Mouse (Mus musculus): Measurements from ENCODE around the gene Dpp10. TPM values are rescaled to one million over a fixed set of nuclear protein-coding genes. Genes with fewer than 3 reads are reported as not detected.

Gene Dpp10
- polyA plus RNA-seq, 1 experiment from 2014 or later, result 0.20 TPM

- Histone ChIP-seq H3K4me1 (replicated peaks; ENCODE audit: control insufficient read depth, insufficient read depth, low read length) (no peaks in the 10 kb centered on the region), H3K9me3 (ENCODE audit: control insufficient read depth, low read length) (no peaks in the 10 kb centered on the region), H3K9ac (ENCODE audit: low read length) (no peak overlapping the region), H3K4me3 (ENCODE audit: low read depth, low read length) (no peak overlapping the region), H3K27ac (ENCODE audit: low read depth, low read length) (no peak overlapping the region), H3K4me2 (ENCODE audit: low read depth, low read length, severe bottlenecking) (no peak overlapping the region), H3K27me3 (ENCODE audit: control insufficient read depth, insufficient read depth, low read length) (no peaks in the 10 kb centered on the region), H3K36me3 (ENCODE audit: control insufficient read depth, insufficient read depth, low read length) (no peaks in the 10 kb centered on the region)
- WGBS, result 89% methylated on average over 1 of the region's 1 CpGs
- ATAC-seq (replicated peaks; ENCODE audit: low FRiP score) (no peak), DNase-seq (ENCODE audit: low spot score) (no peak)
Measured at GRCm38 (mm10) chr1:123637897-123638296, 407.5 kb downstream of the Dpp10 start.

DNA sequence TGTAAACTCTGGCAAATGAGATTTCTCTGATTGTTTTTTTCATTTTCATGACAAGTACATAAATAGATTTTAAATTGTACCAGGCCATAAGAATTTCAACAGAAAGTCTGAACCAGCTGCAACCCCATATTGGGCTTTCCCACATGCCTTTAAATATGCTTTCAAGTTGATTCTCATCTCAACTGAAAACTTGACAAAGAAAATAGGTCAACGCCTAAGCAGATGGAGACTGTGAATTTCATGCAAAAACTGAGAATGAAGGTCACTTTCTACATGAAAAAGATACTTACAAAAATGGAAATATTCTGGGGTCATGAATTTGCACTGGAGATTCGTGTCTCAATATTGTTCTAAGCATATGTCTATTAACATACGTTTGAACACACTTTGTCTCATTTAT lies 417.1 kb downstream of the Dpp10 start:
- Histone ChIP-seq H3K27me3 (ENCODE audit: control insufficient read depth, insufficient read depth, low read length) (no peaks in the 10 kb centered on the region), H3K9ac (ENCODE audit: low read length) (no peak overlapping the region), H3K4me1 (replicated peaks; ENCODE audit: control insufficient read depth, insufficient read depth, low read length) (no peaks in the 10 kb centered on the region), H3K4me2 (ENCODE audit: low read depth, low read length, severe bottlenecking) (no peak overlapping the region), H3K4me3 (ENCODE audit: low read depth, low read length) (no peak overlapping the region), H3K36me3 (ENCODE audit: control insufficient read depth, insufficient read depth, low read length) (no peaks in the 10 kb centered on the region), H3K27ac (ENCODE audit: low read depth, low read length) (no peak overlapping the region), H3K9me3 (ENCODE audit: control insufficient read depth, low read length) (no peaks in the 10 kb centered on the region)
- WGBS, result 91% methylated on average over 3 of the region's 3 CpGs
- no peak for ATAC-seq (replicated peaks; ENCODE audit: low FRiP score)
- DNase-seq (ENCODE audit: low spot score), result no peak

DNA sequence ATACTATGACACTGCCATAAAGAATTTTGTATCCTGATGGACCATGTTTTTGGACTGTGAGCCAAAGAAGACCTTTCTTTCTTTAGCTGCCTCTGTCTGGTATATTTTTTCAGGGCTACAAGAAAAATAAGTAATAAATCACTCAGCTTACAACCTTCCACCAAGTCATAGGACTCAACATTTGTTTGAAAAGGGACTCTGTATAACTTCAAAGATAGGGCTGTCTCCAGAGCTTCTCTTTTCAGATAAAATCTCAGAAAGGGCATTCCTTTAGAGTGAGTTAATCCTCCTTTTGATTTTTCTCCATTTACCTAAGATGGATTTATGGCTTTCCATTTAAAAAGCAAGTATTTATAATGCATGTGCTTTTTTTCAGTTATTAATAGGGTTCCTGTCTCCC lies 460.5 kb downstream of the Dpp10 start:
- ATAC-seq (replicated peaks; ENCODE audit: low FRiP score) (no peak), DNase-seq (ENCODE audit: low spot score) (no peak)
- no peak overlapping the region for H3K27ac ChIP-seq (ENCODE audit: low read depth, low read length)
- no peaks in the 10 kb centered on the region for H3K4me1 ChIP-seq (replicated peaks; ENCODE audit: control insufficient read depth, insufficient read depth, low read length)
- H3K4me2 ChIP-seq (ENCODE audit: low read depth, low read length, severe bottlenecking), result no peak overlapping the region
- H3K36me3 ChIP-seq (ENCODE audit: control insufficient read depth, insufficient read depth, low read length), result no peaks in the 10 kb centered on the region
- no peak overlapping the region for H3K9ac ChIP-seq (ENCODE audit: low read length)
- no peaks in the 10 kb centered on the region for H3K9me3 ChIP-seq (ENCODE audit: control insufficient read depth, low read length)
- H3K4me3 ChIP-seq (ENCODE audit: low read depth, low read length), result no peak overlapping the region
- H3K27me3 ChIP-seq (ENCODE audit: control insufficient read depth, insufficient read depth, low read length), result no peaks in the 10 kb centered on the region

DNA sequence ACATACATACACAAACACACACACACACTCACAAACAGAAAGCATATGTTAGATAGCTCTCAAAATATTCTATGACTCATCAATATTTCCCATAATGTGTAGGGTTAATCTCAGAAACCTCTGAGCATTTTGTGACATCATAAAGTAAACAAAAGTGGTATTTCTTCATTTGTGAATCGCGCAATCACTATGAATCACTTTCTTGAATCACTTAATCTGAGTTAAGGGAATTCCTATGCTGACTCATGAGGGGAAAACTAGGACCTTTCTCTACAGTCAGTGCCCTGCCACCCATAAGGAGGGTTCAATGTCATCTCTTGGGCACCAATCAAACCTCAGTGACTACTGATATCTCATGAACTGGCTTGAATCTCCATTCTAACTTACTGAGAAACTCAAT lies 465.2 kb downstream of the Dpp10 start:
- no peaks in the 10 kb centered on the region for H3K9me3 ChIP-seq (ENCODE audit: control insufficient read depth, low read length)
- no peak overlapping the region for H3K27ac ChIP-seq (ENCODE audit: low read depth, low read length)
- no peaks in the 10 kb centered on the region for H3K4me1 ChIP-seq (replicated peaks; ENCODE audit: control insufficient read depth, insufficient read depth, low read length)
- no peaks in the 10 kb centered on the region for H3K27me3 ChIP-seq (ENCODE audit: control insufficient read depth, insufficient read depth, low read length)
- H3K9ac ChIP-seq (ENCODE audit: low read length), result no peak overlapping the region
- ATAC-seq (replicated peaks; ENCODE audit: low FRiP score) (no peak), DNase-seq (ENCODE audit: low spot score) (no peak)
- H3K4me3 ChIP-seq (ENCODE audit: low read depth, low read length), result no peak overlapping the region
- H3K4me2 ChIP-seq (ENCODE audit: low read depth, low read length, severe bottlenecking), result no peak overlapping the region
- no peaks in the 10 kb centered on the region for H3K36me3 ChIP-seq (ENCODE audit: control insufficient read depth, insufficient read depth, low read length)
- 93% methylated on average over 2 of the region's 2 CpGs for WGBS

GRCm38 (mm10) chr1:123573713-123574112 lies 471.6 kb downstream of the Dpp10 start:
- no peak for DNase-seq (ENCODE audit: low spot score)
- ATAC-seq (replicated peaks; ENCODE audit: low FRiP score), result no peak
- Histone ChIP-seq H3K36me3 (ENCODE audit: control insufficient read depth, insufficient read depth, low read length) (no peaks in the 10 kb centered on the region), H3K4me2 (ENCODE audit: low read depth, low read length, severe bottlenecking) (no peak overlapping the region), H3K4me3 (ENCODE audit: low read depth, low read length) (no peak overlapping the region), H3K9ac (ENCODE audit: low read length) (no peak overlapping the region), H3K27me3 (ENCODE audit: control insufficient read depth, insufficient read depth, low read length) (no peaks in the 10 kb centered on the region), H3K9me3 (ENCODE audit: control insufficient read depth, low read length) (no peaks in the 10 kb centered on the region), H3K27ac (ENCODE audit: low read depth, low read length) (no peak overlapping the region), H3K4me1 (replicated peaks; ENCODE audit: control insufficient read depth, insufficient read depth, low read length) (no peaks in the 10 kb centered on the region)
- 83% methylated on average over 1 of the region's 1 CpGs for WGBS

GRCm38 (mm10) chr1:123542496-123542895 lies 502.9 kb downstream of the Dpp10 start:
- Histone ChIP-seq H3K4me2 (ENCODE audit: low read depth, low read length, severe bottlenecking) (no peak overlapping the region), H3K27me3 (ENCODE audit: control insufficient read depth, insufficient read depth, low read length) (no peaks in the 10 kb centered on the region), H3K4me3 (ENCODE audit: low read depth, low read length) (no peak overlapping the region), H3K36me3 (ENCODE audit: control insufficient read depth, insufficient read depth, low read length) (no peaks in the 10 kb centered on the region), H3K4me1 (replicated peaks; ENCODE audit: control insufficient read depth, insufficient read depth, low read length) (no peaks in the 10 kb centered on the region), H3K9ac (ENCODE audit: low read length) (no peak overlapping the region), H3K9me3 (ENCODE audit: control insufficient read depth, low read length) (no peaks in the 10 kb centered on the region), H3K27ac (ENCODE audit: low read depth, low read length) (no peak overlapping the region)
- WGBS, result 91% methylated on average over 1 of the region's 1 CpGs
- DNase-seq (ENCODE audit: low spot score) (no peak), ATAC-seq (replicated peaks; ENCODE audit: low FRiP score) (no peak)

GRCm38 (mm10) chr1:123467729-123468128 lies 577.6 kb downstream of the Dpp10 start:
- Histone ChIP-seq H3K27me3 (ENCODE audit: control insufficient read depth, insufficient read depth, low read length) (no peaks in the 10 kb centered on the region), H3K4me2 (ENCODE audit: low read depth, low read length, severe bottlenecking) (no peak overlapping the region), H3K36me3 (ENCODE audit: control insufficient read depth, insufficient read depth, low read length) (no peaks in the 10 kb centered on the region), H3K9ac (ENCODE audit: low read length) (no peak overlapping the region), H3K27ac (ENCODE audit: low read depth, low read length) (no peak overlapping the region), H3K4me1 (replicated peaks; ENCODE audit: control insufficient read depth, insufficient read depth, low read length) (no peaks in the 10 kb centered on the region), H3K4me3 (ENCODE audit: low read depth, low read length) (no peak overlapping the region), H3K9me3 (ENCODE audit: control insufficient read depth, low read length) (no peaks in the 10 kb centered on the region)
- no peak for ATAC-seq (replicated peaks; ENCODE audit: low FRiP score)
- 73% methylated on average over 1 of the region's 1 CpGs for WGBS
- no peak for DNase-seq (ENCODE audit: low spot score)

DNA sequence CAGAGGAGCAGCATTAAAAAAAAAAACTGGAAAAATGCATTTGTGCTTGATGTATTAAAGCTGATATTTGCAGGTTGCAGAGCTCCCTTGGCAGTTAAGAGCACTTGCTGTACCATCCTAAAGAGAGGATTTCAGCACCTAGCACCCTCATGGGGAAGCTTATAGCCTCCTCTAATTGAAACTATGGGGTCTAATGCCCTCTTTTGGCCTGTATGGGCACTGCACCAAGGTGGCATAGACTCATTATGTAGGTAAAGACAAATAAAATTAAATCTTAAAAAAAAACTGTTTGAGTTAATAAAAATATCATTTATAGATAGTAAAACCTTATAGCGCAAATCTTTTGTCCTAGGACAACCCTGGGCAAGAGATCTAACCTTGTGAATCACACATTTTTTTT lies 631.2 kb downstream of the Dpp10 start:
- Histone ChIP-seq H3K4me1 (replicated peaks; ENCODE audit: control insufficient read depth, insufficient read depth, low read length) (no peaks in the 10 kb centered on the region), H3K4me2 (ENCODE audit: low read depth, low read length, severe bottlenecking) (no peak overlapping the region), H3K9me3 (ENCODE audit: control insufficient read depth, low read length) (no peaks in the 10 kb centered on the region), H3K27ac (ENCODE audit: low read depth, low read length) (no peak overlapping the region), H3K4me3 (ENCODE audit: low read depth, low read length) (no peak overlapping the region), H3K36me3 (ENCODE audit: control insufficient read depth, insufficient read depth, low read length) (no peaks in the 10 kb centered on the region), H3K9ac (ENCODE audit: low read length) (no peak overlapping the region), H3K27me3 (ENCODE audit: control insufficient read depth, insufficient read depth, low read length) (no peaks in the 10 kb centered on the region)
- ATAC-seq (replicated peaks; ENCODE audit: low FRiP score), result no peak
- 54% methylated on average over 1 of the region's 1 CpGs for WGBS
- no peak for DNase-seq (ENCODE audit: low spot score)

- Histone ChIP-seq H3K27me3 (ENCODE audit: control insufficient read depth, insufficient read depth, low read length) (no peaks in the 10 kb centered on the region), H3K4me1 (replicated peaks; ENCODE audit: control insufficient read depth, insufficient read depth, low read length) (no peaks in the 10 kb centered on the region), H3K9ac (ENCODE audit: low read length) (no peak overlapping the region), H3K4me2 (ENCODE audit: low read depth, low read length, severe bottlenecking) (no peak overlapping the region), H3K36me3 (ENCODE audit: control insufficient read depth, insufficient read depth, low read length) (no peaks in the 10 kb centered on the region), H3K9me3 (ENCODE audit: control insufficient read depth, low read length) (no peaks in the 10 kb centered on the region), H3K27ac (ENCODE audit: low read depth, low read length) (no peak overlapping the region), H3K4me3 (ENCODE audit: low read depth, low read length) (no peak overlapping the region)
- DNase-seq (ENCODE audit: low spot score), result no peak
- WGBS, result 84% methylated on average over 2 of the region's 2 CpGs
- ATAC-seq (replicated peaks; ENCODE audit: low FRiP score), result no peak
Measured at GRCm38 (mm10) chr1:123351300-123351699, 694.1 kb downstream of the Dpp10 start.
